Mouse (Mus musculus) neural tube, embryonic 13.5 days (tissue): ENCODE measurements around the gene Foxc1. TPM values are rescaled to one million over a fixed set of nuclear protein-coding genes. Genes with fewer than 3 reads are reported as not detected.

Experiments used
- ATAC-seq: fragments of 200-750 bp; cut with Nextera tagmentation; 2 replicates; pipeline ENCODE4 v1.8.0; 2017; ENCODE audit warnings: low read depth, mild to moderate bottlenecking, moderate TSS enrichment, moderate library complexity
- H3K27ac ChIP-seq: fragments of 300-500 bp; sonication (generic); replicated peaks from 2 replicates; pipeline ENCODE4 v1.5.1; 2015; ENCODE audit warnings: moderate library complexity, mild to moderate bottlenecking, inconsistent platforms
- H3K27me3 ChIP-seq: fragments of 300-500 bp; sonication (generic); 2 replicates; pipeline ENCODE4 v1.6.1; 2015; ENCODE audit warnings: mild to moderate bottlenecking, inconsistent platforms
- H3K36me3 ChIP-seq: fragments of 300-500 bp; sonication (generic); 2 replicates; pipeline ENCODE4 v1.6.1; 2015; ENCODE audit warnings: mild to moderate bottlenecking, inconsistent platforms
- H3K4me1 ChIP-seq: fragments of 300-500 bp; sonication (generic); replicated peaks from 2 replicates; pipeline ENCODE4 v1.6.1; 2015; ENCODE audit warnings: inconsistent platforms
- H3K4me2 ChIP-seq: fragments of 300-500 bp; sonication (generic); 2 replicates; pipeline ENCODE4 v1.6.1; 2015; ENCODE audit warnings: inconsistent platforms, mild to moderate bottlenecking, moderate library complexity
- H3K4me3 ChIP-seq: fragments of 300-500 bp; sonication (generic); 2 replicates; pipeline ENCODE4 v1.5.1; 2015; ENCODE audit warnings: mild to moderate bottlenecking, inconsistent platforms
- H3K9ac ChIP-seq: fragments of 300-500 bp; sonication (generic); 2 replicates; pipeline ENCODE4 v1.6.1; 2015; ENCODE audit warnings: moderate library complexity, mild to moderate bottlenecking, inconsistent platforms
- H3K9me3 ChIP-seq: fragments of 300-500 bp; sonication (generic); 2 replicates; pipeline ENCODE4 v1.6.1; 2016; ENCODE audit warnings: inconsistent platforms
- WGBS: fragments of 180-500 bp; shearing (Covaris S2); methylation state at CpG from one replicate; pipeline ENCODE4 v1.1.7; 2015; 5-methylcytosine and 5-hydroxymethylcytosine counted together
- polyA plus RNA-seq: library from polyadenylated mRNA; unstranded; fragments of >200 nt; fragmentation: Nextera tagmentation; extraction: Ambion mirVana; gene quantifications from 2 replicates; pipeline ENCODE4 v1.2.1, GENCODE M21; 2015

Gene Foxc1
- polyA plus RNA-seq, 1 experiment from 2014 or later, result 2.4 TPM

DNA sequence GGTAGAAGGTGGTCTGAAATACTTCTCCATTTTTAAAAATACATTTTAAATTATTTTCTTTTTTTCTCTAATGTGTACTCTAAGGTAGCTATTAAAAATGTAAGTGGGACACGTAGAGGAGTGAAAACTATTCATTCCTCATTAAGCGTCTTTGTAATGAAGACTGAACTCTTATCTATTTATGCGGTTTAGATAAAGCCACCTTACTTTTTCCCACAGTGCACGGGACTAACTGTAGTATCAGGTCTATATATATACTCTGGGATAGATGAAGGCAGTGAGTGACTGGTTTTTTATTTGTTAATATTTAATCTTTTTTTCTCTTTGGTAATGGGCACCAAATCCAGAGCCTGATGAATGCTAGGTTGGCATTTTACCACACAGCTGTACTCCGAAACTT lies 53.8 kb downstream of the Foxc1 start:
- 95% methylated on average over 5 of the region's 5 CpGs for WGBS
- no peaks in the 10 kb centered on the region for H3K9me3 ChIP-seq
- no peaks in the 10 kb centered on the region for H3K27me3 ChIP-seq
- H3K27ac ChIP-seq, result no peak overlapping the region
- no peaks in the 10 kb centered on the region for H3K36me3 ChIP-seq
- no peak overlapping the region for H3K4me3 ChIP-seq
- no peak overlapping the region for H3K9ac ChIP-seq
- ATAC-seq, result no peak
- no peak overlapping the region for H3K4me2 ChIP-seq
- H3K4me1 ChIP-seq, result no peaks in the 10 kb centered on the region

Other genes starting within 250 kb of the Foxc1 start
- gene A530084C06Rik, start 247.3 kb upstream of the Foxc1 start, polyA plus RNA-seq, result not detected in 2 replicates
- 5.0 and 5.5 TPM in 2 replicates for gene Foxf2, start 180.8 kb upstream of the Foxc1 start, polyA plus RNA-seq